Mouse (Mus musculus) v-Abl transformed pro-B cells (cell line): ENCODE results near the gene Stra6.

ENCODE experiments used
- in situ Hi-C, 2 experiments: fragments of 400-800 bp; cut with MboI; formaldehyde crosslinking; loops; one replicate each; pipeline ENCODE4 v1.15.1; 2025; ENCODE audit not compliant: unreplicated experiment in 2 of 2

Gene Stra6

DNA sequence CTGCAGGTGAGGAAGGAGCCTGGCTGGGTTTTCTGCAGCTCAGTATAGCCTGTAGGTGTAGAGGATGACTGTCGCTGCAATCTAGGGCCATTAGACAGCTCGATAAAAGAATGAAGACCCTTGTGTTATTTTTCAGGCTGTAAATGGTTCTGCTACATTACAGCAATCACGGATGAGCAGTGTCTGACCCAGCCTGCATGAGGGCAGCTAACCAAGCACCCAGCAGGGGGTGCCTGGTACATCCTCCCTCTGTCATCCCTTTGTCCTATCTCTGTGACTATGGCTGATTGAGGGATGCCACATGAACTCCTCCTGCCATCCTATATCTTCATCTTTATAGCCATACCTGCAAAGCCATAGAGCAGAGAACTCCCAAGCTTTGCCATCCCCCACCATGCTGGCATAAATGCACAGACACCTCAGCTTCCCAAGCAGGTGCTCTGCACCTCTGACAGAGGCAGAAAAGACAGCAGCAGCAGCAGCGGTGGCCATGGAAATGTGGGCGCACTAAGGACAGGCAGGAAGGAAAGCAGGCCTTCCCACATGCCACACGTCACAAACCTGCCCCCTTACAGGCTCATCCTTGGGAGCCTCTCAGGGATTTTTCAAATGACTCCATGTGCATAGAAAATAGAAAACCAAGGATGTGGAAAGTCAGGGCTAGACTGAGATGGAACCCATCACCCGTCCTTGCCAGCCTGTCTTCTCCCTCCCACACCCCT lies 23.9 kb downstream of the Stra6 start:
- in situ Hi-C loops = no loop called here

DNA sequence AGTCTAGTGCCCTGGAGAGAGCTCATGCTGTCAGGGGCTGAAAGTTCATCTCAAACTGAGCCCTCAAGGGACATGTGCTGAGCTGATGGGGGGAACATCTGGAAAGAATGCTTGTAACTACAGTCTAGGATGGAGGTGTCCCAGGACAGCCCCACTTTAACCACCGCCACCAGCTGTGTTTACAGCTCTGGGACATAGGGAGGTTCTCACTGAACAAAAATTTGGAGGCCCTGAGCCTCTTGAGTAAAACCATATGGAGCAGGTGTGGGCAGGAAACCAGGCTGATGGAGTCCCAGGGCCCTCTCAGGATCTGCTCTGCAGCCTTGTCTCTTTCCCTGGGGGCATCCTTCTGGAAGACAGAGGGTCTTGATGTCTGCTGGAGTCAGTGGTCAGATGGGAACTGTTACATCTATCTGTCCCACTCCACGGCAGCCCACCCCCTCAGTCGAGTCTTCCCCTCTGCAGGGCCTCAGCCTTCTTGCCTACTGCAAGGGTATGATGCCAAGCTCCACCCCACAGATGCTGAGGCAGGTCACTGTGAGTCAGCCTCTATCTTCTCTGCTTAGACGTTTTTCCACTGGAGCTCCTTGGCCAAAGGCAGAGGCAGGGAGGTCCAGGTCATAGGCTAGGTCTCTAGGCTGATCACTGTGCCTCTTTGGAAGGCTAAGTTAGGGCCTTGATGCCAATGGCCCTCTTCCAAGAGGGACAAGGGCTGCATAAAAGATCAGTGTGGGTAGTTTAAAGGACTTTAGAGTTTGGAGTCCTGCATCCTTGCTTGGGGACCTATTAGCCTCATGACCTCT lies 28.2 kb downstream of the Stra6 start:
- in situ Hi-C loops = no loop called here

DNA sequence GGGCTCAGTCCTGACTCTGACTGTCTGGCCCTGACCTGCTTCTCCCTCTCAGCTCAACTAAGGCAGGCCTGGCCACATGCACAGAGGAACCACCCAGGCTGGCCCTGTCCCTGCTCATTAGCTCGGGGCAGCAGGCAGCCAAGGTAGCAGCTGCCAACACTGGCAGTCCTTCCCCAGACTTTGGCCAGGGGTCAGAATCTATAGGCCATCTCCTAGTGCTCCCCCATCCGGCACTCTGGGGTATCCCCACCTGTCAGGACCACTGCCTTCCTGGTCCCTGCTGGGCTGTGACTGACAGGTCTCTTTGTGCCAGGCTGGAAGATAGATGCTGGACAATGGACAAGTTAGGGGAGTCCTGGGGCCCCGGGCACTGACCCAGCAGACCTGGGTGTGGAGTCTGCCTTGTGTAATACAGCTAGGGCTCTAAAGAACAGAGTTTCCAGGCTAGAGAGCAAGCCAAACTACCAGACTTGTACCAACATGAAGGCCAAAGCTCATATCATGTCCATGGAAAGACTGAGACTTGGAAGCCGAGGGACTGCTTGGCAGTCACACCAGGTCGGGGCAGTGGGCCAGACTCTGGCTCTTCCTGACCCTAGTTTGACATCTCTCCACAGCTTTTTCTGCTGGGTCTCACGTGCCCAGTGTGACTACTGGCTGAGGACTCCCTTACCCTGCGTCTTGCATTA lies 29.1 kb downstream of the Stra6 start:
- in situ Hi-C loops = no loop called here

DNA sequence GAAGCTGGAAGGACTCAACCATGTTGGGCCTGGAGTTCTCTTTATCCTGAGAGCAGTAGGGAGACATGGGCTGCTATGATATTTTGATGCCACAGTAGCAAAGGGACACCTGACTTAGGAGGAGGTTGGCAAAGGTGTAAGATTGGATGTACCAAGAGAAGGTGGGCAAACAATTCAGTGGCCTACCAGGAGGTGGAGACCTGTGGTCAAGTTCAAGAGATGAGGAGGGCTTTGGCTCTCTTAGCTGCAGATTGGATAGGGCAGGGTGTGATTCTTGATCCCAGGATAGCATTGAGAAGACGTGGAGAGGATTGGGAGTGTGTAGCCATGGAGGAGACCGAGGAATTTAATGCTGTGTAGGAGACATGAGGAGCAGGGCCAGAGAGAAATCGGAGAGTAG lies 30.2 kb downstream of the Stra6 start:
- in situ Hi-C loops = no loop called here

DNA sequence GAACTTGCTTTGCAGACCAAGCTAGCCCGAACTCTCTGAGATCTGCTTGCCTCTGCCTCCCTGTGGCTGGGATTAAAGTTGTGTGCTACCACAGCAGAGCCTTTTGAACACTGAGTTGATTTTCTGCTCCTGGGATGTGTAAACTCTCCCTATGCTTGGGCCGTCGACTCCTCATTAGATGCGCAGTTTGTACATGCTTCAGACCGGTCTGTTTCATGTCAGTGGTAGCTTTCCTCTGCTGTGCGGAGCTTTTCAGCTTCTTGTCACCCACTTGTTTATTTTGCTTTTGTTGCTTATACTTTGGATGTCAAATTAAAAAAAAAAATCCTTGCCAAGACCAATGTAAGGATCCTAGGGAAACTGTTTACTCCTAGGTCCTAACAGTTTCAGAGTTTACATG lies 32.4 kb downstream of the Stra6 start:
- in situ Hi-C loops = no loop called here

DNA sequence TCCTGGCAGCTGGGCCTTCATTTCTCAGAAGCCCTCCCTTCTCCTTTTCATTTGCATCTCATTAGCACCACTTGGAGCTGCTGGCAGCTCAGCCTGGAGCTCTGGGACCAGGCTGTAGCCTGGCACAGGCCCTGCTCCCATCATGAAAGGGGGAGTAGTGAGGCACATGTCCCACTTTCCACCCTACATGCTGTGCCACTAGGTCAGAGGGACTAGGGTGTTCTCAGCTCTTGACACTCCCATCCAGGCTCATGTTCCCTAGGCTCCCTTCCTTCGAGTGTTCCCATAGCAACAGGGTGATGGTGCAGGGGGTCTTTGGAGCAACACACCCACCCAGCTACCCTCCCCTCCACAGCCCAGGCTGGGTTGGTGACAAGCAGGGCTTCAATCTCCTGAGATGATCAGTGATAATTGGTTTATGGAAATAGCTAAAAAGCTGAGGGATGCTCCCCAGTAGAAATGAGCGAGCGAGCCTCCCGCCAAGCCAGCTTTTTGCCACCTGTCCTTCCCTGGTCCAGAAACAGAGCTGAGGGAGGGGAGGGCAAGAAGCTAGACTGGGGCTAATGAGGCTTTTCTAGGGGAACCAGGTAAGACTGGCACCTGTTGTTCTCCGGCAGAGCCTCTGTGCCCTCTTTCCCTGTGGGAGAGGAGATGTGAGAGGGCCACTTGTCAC lies 33.2 kb downstream of the Stra6 start:
- in situ Hi-C loops = no loop called here

DNA sequence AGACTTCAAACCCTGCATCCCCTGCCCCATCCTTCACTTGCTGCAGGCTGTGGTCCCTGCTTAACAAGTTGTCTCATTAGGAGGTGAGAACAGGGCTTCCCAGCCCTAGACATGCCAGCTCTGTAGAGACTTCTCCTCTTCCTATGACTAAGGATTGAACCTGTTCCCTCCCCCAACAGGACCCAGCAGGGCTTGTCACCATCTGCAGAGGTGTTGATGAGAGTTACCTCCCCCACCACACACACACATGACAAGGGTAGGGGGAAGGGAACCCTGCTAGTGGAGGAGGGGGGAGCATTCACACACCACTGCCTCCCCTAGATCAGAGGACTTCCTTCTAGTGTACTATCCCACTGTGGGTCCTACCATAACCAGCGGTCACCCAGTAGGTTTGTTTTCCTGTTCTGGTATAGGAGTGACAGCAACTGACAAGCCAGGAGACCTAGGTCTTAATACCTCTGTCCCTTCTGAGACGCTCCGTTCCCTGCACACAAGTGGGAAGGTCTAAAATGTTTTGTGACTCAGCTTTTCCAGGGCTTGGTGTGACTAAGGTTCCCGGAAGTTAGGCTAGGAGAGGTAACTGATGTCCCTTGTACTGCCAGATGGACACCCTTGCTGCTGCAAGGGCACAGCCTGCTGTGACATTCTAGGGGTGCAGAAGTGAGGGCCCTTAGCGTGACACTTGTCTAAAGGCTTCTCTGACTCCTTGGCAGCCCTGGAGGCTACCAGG lies 36.4 kb downstream of the Stra6 start:
- in situ Hi-C loops = no loop called here

DNA sequence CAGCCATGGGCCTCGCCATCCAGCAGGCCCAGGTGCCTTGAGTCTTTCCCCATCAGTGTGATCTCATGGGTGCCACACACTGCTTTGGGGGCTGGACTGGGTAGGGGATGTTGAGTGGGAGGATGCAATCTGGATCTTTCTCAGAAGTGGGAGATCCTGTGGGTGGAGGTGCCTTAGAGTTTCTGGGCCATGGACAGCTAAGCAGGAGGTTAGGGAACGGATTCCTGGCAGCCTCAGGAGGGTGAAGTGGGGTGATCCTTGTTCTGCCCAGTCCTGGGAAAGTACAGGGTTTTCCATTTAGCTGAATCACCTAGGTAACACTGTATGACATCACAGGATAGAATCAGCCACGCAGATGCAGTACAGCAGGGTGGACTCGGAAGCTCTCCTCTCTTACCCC lies 38.4 kb downstream of the Stra6 start:
- in situ Hi-C loops = no loop called here

DNA sequence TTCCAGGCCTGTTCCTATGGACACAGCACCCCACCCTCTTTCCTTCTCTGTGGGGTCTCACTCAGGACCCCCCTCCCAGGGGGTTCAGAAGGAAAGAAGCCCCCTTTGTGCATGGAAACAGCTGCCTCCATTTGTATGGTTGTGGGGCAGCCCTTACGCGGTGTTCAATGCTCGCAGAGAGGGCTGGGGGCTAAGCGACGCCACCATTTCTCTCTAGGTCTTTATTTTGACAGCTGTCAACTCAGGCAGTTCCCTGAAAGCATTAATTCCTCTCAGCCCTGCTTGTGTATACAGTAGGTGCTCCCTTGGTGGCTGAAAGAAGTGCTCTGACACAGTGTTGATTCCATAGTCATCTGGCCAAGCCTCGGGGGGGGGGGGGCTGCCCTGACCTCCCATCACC lies 40.1 kb downstream of the Stra6 start:
- in situ Hi-C loops = no loop called here

DNA sequence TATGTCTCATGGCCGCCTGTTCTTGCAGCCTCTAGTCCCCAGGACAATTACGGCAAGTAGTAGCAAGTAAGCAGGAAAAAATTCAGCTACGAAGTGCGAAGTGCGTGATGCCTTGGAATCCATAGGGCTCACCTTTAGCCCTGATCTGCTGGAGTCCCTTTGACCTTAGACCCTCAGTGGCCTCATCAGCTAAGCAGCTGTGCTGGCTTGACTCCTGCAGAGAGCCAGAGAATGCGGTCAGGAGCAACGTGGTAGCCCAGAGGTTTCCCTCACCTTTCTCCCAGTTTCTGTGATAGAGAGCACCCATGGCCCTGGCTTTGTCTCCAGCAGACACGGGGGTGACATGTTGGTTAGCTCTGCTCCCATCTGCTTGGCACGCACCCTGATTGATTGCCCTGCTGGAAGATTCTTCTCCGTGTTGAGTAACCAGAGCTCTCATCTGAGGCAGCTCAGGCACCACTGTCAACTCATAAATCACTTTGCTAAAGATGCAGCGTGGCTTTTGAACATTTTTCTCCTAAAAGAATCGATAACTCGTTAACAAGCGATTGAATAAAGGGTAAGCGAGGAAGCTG lies 42.1 kb downstream of the Stra6 start:
- in situ Hi-C loops = no loop called here

DNA sequence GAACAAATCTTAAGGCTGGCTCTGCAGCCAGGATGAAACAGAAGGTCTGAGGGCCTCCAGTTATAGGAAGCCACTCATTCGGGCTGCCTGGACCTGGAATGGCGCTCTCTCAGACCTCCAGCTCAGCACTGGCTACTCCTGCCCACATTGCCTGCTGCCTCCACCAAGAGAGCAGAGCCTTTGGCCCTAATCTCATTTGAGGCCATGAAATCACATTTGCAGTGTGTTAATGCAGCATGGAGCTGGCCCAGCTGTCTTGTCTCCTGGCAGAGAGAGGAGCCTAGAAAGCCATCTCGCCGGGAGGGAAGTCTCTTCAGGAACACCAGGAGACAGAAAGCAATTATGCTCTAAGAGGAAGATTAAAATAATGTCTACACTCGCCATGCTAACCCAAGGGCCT lies 43.9 kb downstream of the Stra6 start:
- in situ Hi-C loops = no loop called here

DNA sequence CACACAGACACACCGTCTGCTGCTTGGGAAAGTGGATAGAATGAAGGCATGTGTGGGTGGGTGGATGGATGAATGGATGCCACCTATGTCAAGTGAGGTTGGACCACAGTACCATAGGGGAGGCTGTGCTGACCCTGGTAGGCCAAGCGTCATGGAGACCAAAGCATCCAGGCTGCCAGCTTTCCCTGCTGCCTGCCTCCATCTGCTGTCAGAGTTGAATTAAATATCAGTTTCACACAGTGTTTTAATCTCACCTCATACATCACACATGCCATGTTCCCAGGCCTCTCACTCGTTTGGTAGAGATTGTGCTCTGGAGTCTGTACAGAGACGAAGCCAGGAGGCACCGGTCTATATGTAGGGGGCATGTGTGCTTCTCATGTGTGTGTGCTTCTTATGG lies 47.2 kb downstream of the Stra6 start:
- in situ Hi-C loops = no loop called here

DNA sequence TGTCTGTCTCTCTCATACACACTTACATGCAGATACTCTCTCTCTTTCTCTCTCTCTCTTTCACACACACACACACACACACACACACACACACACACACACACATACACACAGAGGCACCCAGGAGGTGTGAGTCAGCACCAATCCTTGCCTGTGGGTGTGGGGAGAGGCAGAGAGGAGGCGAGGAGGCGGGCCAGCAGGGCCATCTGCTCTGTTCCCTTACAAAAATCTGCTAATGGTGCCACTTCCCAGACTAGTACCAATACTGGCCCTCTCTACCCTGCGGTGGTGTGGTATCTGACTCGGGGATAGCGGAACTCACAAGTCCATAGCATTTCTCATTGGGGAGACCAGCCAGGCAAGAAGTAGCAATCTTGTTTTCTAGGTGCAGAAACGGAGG lies 47.8 kb downstream of the Stra6 start:
- in situ Hi-C loops = no loop called here

DNA sequence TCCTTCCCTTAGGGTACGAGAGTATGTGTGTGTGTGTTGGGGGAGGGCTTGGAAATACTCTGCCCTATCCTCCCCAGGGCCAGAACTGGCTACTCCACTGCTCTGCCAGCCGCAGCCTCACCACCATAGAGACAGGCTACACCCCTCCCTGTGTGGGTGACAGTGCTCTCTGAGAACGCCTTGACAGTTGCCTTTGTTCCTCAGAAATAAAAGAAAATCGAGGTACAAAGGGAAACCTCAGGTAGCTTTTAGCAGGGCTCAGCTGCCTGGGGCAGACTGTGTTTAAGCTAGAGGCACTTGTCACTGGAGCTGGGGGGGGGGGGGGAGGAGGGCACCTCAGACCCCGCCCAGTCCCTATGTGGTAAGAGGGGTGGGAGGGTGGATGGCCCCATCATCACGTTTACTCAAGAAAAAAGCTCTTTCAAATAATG lies 48.7 kb downstream of the Stra6 start:
- in situ Hi-C loops = no loop called here

DNA sequence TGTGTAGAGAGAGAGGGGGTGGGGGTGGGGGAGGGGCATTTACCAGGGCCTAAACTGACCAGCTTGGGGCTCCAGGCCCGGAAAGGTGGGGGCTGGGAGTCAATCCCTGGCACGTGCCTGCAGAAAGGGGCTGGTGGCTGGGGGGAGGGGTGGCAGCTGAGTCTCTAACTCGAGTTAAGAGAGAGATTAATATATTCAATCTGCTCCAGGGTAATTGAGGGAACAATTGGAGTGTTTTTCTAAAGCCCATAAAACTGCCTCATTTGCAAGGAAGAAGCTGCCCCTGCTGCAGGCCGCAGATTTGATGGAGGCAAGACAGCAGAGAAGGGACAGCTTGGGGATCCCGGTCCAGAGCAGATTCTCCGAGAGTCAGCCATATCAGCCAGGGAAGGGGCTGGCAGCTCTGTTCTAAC lies 49.3 kb downstream of the Stra6 start:
- in situ Hi-C loops = no loop called here

DNA sequence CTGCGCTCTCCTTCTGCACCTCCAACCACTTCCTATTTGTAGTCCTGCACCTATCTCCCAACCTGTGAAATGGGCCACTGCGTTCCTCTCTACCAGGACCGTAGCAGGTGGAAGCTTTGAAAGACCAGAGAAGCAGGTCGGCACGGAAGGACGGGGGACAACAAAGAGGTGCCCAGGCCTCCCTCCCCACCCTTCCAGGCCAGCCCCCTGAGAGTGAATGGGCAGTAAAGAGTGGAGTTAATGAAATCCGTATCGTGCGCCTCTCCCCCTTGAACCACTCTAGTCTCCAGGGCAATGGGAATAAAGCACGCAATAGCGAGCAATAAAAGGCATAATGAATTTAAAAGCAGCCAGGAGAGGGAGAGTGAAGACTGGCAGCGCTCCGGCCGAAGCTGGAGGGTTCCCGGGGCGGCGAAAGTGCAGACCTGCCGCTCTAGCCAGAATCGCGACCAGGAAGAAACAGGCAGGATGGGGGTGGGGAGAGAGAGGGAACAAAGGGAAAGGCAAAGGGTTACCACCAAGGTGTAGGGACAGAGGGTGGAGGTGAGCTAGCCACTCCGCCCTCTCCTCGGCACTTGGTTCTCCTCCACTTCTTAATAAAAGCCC lies 49.8 kb downstream of the Stra6 start:
- in situ Hi-C loops = no loop called here

DNA sequence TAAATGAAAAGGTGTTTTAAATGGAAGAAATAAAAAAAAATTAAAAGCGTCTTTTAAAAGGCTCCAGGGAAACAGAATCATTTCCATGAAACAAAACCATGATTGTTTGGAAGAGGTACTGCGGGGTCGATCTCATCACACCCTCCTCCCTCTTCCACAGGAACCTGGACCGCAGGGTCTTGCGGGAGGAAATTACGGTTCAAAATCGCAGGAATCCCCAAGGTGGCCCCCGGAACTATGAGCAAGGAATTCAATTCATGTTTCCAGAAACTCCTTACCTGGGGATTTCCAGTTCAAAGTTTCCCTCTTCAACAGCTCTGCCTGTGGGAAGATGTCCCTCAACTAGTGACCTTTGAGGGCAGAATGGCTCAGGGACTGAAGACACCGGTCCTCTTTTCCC lies 50.4 kb downstream of the Stra6 start:
- in situ Hi-C loops = no loop called here

DNA sequence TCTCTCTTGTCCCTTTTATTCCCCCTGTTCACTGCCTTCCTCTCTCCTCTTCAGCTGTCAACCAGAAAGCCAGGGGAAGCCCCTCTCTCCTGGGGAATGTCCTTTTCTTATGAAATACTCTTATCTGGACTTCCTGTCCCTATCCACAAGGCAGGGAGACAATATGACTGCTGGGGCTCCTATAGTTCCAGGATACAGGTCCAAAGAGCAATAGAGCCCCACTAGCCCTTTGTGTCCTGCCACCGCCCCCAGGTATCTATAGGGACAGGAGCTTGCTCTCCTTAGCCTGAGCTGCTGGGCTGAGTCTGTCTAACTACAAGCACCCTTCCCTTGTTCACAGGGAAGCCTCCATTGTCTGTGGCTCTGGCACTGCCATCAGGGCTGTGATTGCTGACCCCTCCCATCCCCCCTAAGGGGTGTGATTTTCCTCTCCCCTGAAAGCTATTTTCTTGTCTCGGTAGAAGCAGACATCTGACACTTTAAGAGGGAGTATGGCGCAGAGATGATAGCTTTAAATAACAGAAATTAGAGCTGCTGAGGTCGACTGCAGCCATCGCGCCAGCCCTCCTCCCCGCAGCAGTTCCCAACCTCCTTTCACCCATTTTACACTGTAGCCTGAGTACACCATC lies 51.8 kb downstream of the Stra6 start:
- in situ Hi-C loops = no loop called here

DNA sequence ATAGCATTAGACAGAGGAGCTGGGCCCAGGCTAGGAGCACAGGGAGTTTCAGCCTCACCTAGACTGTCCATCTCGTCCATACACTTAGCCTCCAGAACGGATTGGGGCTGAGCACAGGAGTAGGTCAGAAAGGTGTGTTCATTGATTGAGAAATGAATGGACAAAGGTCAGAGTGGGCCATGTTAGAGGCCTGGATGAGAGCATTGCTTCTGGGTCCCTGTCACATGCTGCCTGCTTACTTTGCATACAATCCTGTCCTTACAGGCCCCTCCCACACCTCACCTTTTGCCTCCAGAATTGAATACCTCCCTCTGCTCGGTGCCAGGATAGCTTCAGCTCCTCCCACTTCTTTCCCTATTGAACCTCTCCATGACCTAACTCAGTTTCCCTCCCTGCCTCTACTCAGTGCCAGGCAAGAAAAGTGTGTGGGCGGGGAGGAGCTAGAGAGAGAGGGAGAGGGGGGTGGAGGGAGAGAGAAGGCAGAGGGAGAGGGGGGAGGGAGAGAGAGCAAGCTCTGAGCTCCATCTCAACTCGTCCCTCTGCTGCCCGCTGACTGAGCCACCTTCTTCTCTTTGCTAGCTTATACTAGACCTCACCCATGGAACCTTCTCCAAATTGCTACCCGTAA lies 52.5 kb downstream of the Stra6 start:
- in situ Hi-C loops = no loop called here
